Mouse (Mus musculus) forebrain, embryonic 11.5 days (tissue): ENCODE results near the gene Sall1. TPM values are rescaled to one million over a fixed set of nuclear protein-coding genes. Genes with fewer than 3 reads are reported as not detected.
A peak's percentile ranks its signal among the peaks of the same experiment; 100 is the strongest.

ENCODE experiments used
- ATAC-seq: fragments of 200-750 bp; cut with Nextera tagmentation; replicated peaks from 2 replicates; pipeline ENCODE4 v1.8.0; 2017; ENCODE audit warnings: moderate TSS enrichment; ENCODE audit not compliant: low FRiP score
- DNase-seq: peaks from one replicate; pipeline ENCODE4 v3.0.0-alpha.2; 2017; ENCODE audit warnings: low spot score
- H3K27ac ChIP-seq: fragments of 300-500 bp; sonication (generic); 2 replicates; pipeline ENCODE4 v1.5.1; 2014; ENCODE audit warnings: low read depth, low read length
- H3K27me3 ChIP-seq: fragments of 300-500 bp; sonication (generic); 2 replicates; pipeline ENCODE4 v1.6.1; 2014; ENCODE audit warnings: mild to moderate bottlenecking, low read length, mixed read lengths; ENCODE audit not compliant: control insufficient read depth, insufficient read depth
- H3K36me3 ChIP-seq: fragments of 300-500 bp; sonication (generic); 2 replicates; pipeline ENCODE4 v1.6.1; 2014; ENCODE audit warnings: mild to moderate bottlenecking, low read length, moderate library complexity, mixed read lengths; ENCODE audit not compliant: control insufficient read depth, insufficient read depth
- H3K4me1 ChIP-seq: fragments of 300-500 bp; sonication (generic); replicated peaks from 2 replicates; pipeline ENCODE4 v1.6.1; 2014; ENCODE audit warnings: low read length, mixed read lengths; ENCODE audit not compliant: control insufficient read depth, insufficient read depth
- H3K4me2 ChIP-seq: fragments of 300-500 bp; sonication (generic); 2 replicates; pipeline ENCODE4 v1.6.1; 2014; ENCODE audit warnings: low read depth, mild to moderate bottlenecking, low read length, moderate library complexity, mixed read lengths; ENCODE audit not compliant: severe bottlenecking
- H3K4me3 ChIP-seq: fragments of 300-500 bp; sonication (generic); 2 replicates; pipeline ENCODE4 v1.5.1; 2014; ENCODE audit warnings: low read depth, low read length
- H3K9ac ChIP-seq: fragments of 300-500 bp; sonication (generic); 2 replicates; pipeline ENCODE4 v1.6.1; 2014; ENCODE audit warnings: low read length
- H3K9me3 ChIP-seq: fragments of 300-500 bp; sonication (generic); 2 replicates; pipeline ENCODE4 v1.6.1; 2016; ENCODE audit warnings: low read length, mixed read lengths; ENCODE audit not compliant: control insufficient read depth
- WGBS: fragments of 180-500 bp; shearing (Covaris S2); extraction: QIAGEN DNeasy Blood & Tissue Kit; methylation state at CpG from one replicate; pipeline ENCODE4 v1.1.7; 2014; 5-methylcytosine and 5-hydroxymethylcytosine counted together
- polyA plus RNA-seq: library from polyadenylated mRNA; unstranded; fragments of >200 nt; fragmentation: Nextera tagmentation; extraction: Ambion mirVana; gene quantifications from 2 replicates; pipeline ENCODE4 v1.2.1, GENCODE M21; 2014

Gene Sall1
- polyA plus RNA-seq, 1 experiment from 2014 or later, result 32.9 TPM

DNA sequence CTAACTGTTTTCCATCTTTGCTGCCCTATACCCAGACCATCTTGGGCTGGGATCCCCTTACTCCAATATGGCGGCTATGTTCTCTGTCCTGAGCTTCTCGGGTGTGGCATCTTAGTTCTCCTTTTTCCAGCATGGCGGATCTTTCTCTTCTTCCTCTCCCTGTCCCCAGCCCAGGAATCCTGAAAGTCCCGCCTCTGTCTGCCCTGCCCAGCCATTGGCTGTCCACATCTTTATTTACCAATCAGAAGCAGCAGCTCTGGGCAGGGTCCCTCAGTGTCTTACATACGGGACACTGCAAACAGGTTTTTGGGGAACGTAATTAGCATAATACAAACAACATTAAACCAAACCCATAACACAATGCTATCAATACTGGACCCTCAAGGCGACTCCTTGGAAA, 8.9 kb upstream of the Sall1 start:
- ATAC-seq (no peak), DNase-seq (no peak)
- Histone ChIP-seq H3K27ac (no peak overlapping the region), H3K4me1 (no peaks in the 10 kb centered on the region), H3K9ac (no peak overlapping the region), H3K9me3 (no peaks in the 10 kb centered on the region), H3K36me3 (no peaks in the 10 kb centered on the region), H3K4me3 (no peak overlapping the region), H3K27me3 (peaks cover 2% of the 10 kb centered on the region; the same call in 1 of the 2 replicates), H3K4me2 (no peak overlapping the region)
- WGBS, result 91% methylated on average over 7 of the region's 7 CpGs

DNA sequence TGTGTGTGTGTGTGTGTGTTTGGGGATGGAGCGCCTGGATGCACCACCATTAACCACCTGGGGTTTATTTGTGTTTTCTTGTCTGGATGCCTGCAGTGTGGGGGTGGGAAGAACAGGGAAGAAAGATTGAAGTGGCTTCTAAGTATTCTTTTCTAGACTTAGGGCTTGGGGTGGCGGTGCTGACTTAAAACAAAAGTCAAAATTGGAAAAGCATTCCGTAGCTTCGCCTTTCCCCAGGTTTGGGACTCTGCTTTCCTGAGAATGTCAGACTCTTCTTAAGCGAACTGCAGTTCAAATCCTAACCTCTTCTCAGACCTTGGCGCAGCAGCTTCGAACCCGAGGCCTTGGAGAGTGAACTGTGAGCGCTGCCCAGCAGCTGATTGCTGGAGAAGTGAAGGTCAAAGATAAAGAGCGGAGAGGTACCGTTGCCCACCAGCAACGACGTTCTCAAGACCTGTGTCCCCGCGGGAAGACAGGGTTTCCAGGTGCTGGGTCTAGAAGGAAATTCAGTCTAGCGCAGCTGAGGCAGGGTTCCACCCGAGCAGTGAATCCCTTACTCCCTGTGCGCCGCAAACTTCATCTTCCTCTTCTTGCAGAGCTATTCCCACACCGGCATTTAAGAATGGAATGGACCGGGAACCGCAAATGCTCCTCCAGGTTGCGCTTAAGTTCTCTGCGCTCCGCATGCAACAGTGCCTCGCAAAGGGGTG, 2.8 kb upstream of the Sall1 start:
- H3K27me3 ChIP-seq, result peaks cover 22% of the 10 kb centered on the region
- H3K9me3 ChIP-seq, result no peaks in the 10 kb centered on the region
- peaks cover 12% of the 10 kb centered on the region for H3K4me1 ChIP-seq
- DNase-seq (no peak), ATAC-seq (no peak)
- H3K36me3 ChIP-seq, result no peaks in the 10 kb centered on the region
- peak overlapping the region; percentile 45 for H3K9ac ChIP-seq
- no peak overlapping the region for H3K27ac ChIP-seq
- peak overlapping the region; percentile 42 for H3K4me2 ChIP-seq
- H3K4me3 ChIP-seq, result peak overlapping the region; percentile 7; the same call in 1 of the 2 replicates
- 2% methylated on average over 26 of the region's 26 CpGs for WGBS

DNA sequence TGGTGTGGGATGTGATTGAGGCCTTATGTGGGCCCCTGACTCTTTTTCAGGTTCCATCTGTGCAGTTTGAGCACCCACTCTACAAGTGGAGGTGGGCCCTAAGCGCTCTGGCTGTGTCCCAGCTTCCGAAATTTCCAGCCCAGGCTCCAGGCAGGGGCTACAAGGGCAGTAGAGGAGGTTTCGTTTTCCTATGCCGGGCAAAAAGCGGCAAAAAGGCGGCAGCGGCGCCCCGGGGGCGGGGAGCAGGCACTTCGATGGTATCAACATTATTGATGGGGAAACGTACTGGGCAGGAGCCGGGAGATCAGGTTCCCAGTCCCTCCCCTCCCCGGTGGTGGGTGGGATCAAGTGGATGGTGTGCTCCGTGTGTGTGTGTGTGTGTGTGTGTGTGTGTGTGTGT, 2.3 kb upstream of the Sall1 start:
- WGBS, result 1% methylated on average over 14 of the region's 15 CpGs
- H3K9ac ChIP-seq, result peak overlapping the region; percentile 100
- peaks cover 22% of the 10 kb centered on the region for H3K27me3 ChIP-seq
- H3K4me3 ChIP-seq, result peak overlapping the region; percentile 91; the same call in 1 of the 2 replicates
- no peaks in the 10 kb centered on the region for H3K9me3 ChIP-seq
- DNase-seq (peak; percentile 77), ATAC-seq (no peak)
- peaks cover 12% of the 10 kb centered on the region for H3K4me1 ChIP-seq
- H3K27ac ChIP-seq, result peak overlapping the region; percentile 39; the same call in 1 of the 2 replicates
- no peaks in the 10 kb centered on the region for H3K36me3 ChIP-seq
- H3K4me2 ChIP-seq, result peak overlapping the region; percentile 75

DNA sequence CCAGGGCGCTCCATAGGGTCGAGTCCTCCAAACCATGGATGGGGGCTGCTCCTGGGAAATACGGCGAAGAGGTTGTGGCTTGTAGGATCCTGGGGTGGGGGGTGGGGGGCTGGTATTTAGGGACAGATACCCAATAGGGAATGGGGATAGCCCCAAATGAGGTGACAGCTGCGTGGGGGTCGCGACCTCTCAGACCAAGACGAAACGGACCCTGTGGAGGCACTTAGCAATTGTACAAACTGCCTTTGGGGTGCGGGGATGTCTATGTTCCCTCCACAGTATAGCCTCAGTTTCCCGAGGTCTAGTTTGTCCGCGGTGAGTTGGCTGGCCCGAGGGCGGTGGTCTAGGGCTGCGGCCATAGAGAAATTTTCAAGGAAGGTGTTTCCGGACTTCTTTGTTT, 1.8 kb upstream of the Sall1 start:
- Histone ChIP-seq H3K9ac (peak overlapping the region; percentile 100), H3K27me3 (peaks cover 22% of the 10 kb centered on the region), H3K4me1 (peaks cover 12% of the 10 kb centered on the region)

DNA sequence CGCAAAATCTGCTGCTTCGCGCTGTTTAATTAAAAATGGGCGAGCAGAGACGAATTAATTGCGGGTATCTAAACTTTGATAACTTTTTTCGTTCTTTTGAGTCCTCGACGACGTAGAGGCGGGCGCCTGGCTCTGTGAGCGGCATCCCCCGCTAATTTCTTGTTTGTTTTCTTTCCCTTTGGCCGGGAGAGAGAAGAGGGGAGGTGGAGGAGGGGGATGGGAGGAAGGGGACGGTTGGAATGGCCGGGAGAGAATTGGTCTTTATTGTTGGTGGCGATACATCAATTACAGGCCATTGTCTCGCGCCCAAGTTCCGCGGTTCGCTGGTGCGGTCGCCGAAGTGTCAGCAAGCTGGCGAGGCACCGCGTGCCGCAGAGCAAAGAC, 1.2 kb upstream of the Sall1 start:
- peak; percentile 68 for DNase-seq
- Histone ChIP-seq H3K27me3 (peaks cover 22% of the 10 kb centered on the region), H3K9me3 (no peaks in the 10 kb centered on the region), H3K36me3 (no peaks in the 10 kb centered on the region), H3K4me1 (peaks cover 12% of the 10 kb centered on the region), H3K4me2 (peak overlapping the region; percentile 75), H3K27ac (peak overlapping the region; percentile 99), H3K4me3 (peak overlapping the region; percentile 91), H3K9ac (peak overlapping the region; percentile 100)
- no peak for ATAC-seq
- WGBS, result 0% methylated on average over 30 of the region's 30 CpGs

More for the DNA sequence above, 1.8 kb upstream of the Sall1 start:
- under 1% methylated on average over 17 of the region's 17 CpGs for WGBS
- Histone ChIP-seq H3K9me3 (no peaks in the 10 kb centered on the region), H3K4me3 (peak overlapping the region; percentile 91; the same call in 1 of the 2 replicates), H3K4me2 (peak overlapping the region; percentile 75), H3K36me3 (no peaks in the 10 kb centered on the region), H3K27ac (peak overlapping the region; percentile 39; the same call in 1 of the 2 replicates)
- DNase-seq (no peak), ATAC-seq (no peak)

DNA sequence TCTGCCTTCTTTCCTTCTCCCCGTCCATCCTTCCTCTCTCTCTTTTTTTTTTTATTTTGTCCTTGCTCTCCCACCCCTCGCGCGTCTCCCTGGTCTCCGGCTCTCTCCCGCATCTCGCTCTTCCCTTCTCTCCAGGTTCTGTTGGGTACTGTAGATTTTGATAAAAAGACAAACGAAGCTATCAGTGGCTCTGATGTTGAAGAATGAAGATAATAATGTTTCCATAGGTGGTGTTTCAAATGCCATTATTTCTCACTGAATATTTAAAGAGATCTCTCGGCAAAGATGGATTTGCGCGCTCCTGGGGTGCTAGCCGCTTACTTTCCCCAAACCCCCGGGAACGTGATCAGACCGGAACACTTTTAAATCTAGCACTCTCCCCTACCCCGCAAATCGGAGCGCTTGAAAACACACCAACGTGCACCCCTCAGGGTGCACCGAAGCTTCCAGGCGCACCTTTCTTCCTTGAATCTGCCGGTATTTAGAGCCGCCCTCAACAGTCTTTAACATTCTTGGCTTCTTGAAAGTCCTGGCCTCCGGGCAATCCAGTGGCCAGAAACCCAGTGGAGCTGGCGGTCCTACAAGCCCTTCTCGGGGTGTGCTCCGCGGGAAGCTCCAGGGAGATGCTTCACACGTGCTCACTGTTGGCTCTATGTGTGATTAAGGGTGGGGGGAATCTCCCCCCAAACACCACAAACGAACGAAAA, 702 bp upstream of the Sall1 start:
- ATAC-seq (no peak), DNase-seq (peak; percentile 70)
- H3K9me3 ChIP-seq, result no peaks in the 10 kb centered on the region
- peak overlapping the region; percentile 99 for H3K27ac ChIP-seq
- H3K9ac ChIP-seq, result peak overlapping the region; percentile 100
- H3K4me2 ChIP-seq, result peak overlapping the region; percentile 75
- H3K4me1 ChIP-seq, result peaks cover 12% of the 10 kb centered on the region
- H3K4me3 ChIP-seq, result peak overlapping the region; percentile 91
- H3K36me3 ChIP-seq, result no peaks in the 10 kb centered on the region
- peaks cover 22% of the 10 kb centered on the region for H3K27me3 ChIP-seq
- WGBS, result under 1% methylated on average over 31 of the region's 31 CpGs

DNA sequence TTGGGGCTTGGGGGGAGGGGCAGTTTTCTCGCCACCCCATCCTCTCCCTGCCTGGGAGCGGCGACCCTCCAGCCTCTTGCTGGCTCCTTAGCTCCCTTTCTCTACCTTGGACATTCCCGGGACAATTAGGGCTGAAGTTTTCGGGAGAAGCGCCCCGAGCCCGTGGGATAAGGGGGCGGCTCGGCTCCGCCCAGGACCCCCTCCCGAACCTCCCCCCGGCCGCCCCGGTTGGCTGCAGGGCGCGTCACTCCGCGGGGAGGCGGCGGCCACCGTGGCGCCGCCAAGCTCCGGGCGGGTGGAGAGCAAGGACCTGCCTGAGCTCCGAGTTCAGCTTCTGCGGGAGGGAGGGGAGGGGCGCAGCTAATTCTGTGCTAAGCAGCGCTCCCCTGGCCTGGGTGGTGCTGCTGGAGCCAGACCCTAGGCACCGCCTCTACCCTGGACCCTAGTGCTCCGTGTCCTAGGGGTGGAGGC, 556 bp downstream of the Sall1 start:
- Histone ChIP-seq H3K4me3 (peak overlapping the region; percentile 91), H3K36me3 (no peaks in the 10 kb centered on the region), H3K9ac (peak overlapping the region; percentile 100), H3K9me3 (no peaks in the 10 kb centered on the region), H3K27ac (peak overlapping the region; percentile 99), H3K4me2 (peak overlapping the region; percentile 75), H3K4me1 (peaks cover 12% of the 10 kb centered on the region), H3K27me3 (peaks cover 20% of the 10 kb centered on the region)
- DNase-seq, result peak; percentile 94
- ATAC-seq, result peak; percentile 84
- under 1% methylated on average over 17 of the region's 32 CpGs for WGBS

DNA sequence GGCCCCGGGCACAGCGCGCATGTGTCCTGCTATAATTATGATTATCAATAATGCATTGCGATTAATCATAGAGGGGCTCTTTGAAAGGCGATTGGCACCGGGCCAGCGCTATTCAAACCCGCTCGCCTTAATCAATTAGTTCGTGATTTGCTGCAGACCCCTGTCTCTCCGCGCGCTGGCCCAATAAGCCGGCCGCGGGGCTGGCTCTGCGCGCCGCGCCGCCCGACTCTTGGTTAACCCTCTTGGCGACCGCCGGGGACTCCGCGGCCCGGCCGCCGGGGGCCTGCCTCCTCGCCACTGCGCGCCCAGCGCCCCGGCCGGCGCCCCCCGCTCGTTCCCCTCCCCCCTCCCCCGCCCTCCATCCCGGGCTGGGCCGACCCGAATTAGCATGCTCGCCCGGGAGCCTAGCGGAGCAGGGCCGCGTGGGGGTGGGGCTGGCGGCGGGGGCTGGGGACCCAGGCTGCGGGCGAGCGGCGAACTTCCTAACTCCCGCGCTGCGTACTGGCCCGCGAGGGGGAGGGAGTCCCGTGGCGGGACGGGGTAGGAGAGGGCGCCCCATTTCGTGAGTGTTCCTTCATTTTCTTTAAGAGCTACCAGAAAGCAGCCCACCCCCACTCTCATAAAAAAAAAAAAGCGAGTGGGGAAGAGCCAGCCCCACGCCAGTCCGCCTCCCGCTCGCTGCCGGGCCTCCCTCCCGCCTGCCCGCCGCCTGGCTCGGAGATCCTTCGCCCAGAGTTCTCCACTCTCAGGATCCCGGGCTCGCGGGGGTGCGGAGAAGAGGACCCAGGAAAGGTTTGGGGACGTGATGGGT, 1.2 kb downstream of the Sall1 start:
- H3K4me1 ChIP-seq, result peaks cover 16% of the 10 kb centered on the region
- peak overlapping the region; percentile 99 for H3K27ac ChIP-seq
- H3K9ac ChIP-seq, result peak overlapping the region; percentile 100
- ATAC-seq (peak; percentile 84), DNase-seq (peak; percentile 97)
- peak overlapping the region; percentile 75 for H3K4me2 ChIP-seq
- WGBS, result under 1% methylated on average over 54 of the region's 80 CpGs
- H3K9me3 ChIP-seq, result no peaks in the 10 kb centered on the region
- H3K27me3 ChIP-seq, result peaks cover 20% of the 10 kb centered on the region
- H3K36me3 ChIP-seq, result no peaks in the 10 kb centered on the region
- H3K4me3 ChIP-seq, result peak overlapping the region; percentile 91
